Mouse (Mus musculus): ENCODE data around the gene Baiap2l2.

DNA sequence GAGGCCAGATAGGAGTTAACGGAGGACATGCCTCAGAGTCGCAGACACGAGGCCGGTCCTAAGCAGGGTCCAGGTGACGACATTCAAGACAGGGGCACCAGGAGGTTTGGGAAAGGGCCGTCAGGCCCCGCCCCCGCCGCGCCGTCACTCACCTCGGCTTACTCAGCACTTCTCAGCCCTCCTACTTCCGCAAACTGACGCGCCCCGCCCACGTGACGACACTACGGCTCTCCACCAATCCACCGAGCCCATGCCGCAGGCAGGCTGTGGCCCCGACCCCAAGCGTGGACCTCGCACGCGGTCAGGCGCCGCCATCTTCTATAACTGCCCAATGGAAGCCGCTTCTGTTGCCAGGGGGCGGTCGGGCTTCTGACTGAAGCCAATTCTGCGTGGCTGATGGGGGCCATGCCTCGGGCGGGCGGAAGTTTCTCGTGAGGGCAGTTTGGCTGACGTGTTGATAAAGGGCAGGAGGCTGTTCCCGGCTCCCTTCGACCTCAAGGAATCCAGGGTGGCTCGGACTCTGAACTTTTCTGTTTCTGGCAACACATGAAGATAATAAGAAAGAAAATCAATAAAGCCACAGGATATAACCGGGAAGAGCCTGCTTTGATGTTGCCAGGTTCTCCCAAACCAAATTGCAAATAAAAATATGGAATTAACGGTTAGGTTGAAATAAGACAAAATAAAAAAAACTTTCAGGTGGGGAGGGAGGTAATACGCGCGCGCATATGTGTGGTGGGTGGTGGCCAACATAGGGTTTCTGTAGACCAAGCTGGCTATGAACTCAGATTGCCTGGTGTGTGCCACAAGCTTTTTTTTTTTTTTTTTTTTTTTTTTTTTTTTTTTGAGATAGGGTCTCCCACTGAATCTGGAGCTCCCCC, 43.0 kb upstream of the Baiap2l2 start, which contains the start of gene Pla2g6:
- TF ChIP-seq GATA1 (IDR thresholded peaks at IDR 0.05; ENCODE audit: borderline replicate concordance, low read length) (no peak), FLI1 (IDR thresholded peaks at IDR 0.05; ENCODE audit: low read length) (no peak)

All from megakaryocyte, embryonic 14.5 days (primary cell).